Mouse (Mus musculus): ENCODE results near the gene Bmt2.
A peak's percentile ranks its signal among the peaks of the same experiment; 100 is the strongest.

The Bmt2 gene

DNA sequence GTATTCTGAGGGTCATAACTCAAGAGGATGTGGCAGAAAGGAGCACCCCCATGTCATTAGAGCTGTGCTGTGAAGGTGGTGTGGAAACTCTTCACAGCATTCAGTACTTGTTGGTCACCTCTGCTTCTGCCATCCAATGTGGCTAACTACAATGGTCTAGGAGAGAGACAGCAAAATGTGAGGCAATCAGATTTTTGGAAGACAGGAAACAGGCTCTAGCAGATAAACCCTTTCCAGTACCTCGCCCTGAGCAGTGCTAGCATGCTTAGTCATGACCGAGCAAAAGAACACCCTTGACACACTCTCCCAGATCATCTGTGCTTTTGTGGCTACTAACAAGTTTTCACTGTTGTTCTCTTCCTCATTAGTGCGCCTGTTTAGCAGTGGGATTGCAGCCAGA, 60.7 kb downstream of the Bmt2 start:
- DNase-seq (ENCODE audit: low spot score in 2 of 2) = no peak

DNA sequence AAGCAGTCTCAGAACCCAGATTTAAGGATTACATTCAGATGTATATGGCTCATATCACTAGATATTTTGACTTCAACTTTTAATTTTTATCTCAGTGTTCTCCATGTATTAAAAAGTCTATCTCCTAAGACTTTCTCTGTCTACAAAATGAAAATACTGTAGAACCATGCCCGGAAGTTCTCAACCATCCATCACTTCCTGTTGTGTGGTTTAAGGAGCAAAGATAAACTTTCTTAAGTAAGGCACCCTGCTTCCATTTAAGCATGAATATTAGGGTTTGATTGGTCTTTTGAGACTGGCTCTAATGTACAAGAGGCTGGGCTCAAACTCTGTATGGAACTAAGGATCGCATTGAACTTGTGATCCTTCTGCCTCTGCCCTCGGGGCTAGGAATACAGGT, 63.2 kb downstream of the Bmt2 start:
- DNase-seq (ENCODE audit: low spot score in 2 of 2) = no peak

DNA sequence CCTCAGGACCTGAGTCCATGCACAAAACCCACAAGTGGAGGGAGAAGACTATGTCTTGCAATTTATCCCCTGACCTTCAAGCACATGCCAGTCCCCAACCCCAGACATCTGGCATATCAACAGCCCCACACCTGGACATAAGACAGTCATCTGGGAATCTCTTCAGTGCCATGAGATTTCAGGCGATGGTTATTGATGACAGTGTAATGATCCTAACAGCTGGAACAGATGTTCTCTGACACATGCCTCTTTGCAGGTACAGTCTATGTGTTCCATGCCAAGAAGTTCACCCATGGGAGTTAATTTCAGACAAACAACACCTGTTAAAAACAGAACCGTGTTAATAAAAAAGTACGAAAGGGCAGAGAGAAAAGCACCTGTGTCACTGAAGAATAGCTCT, 64.1 kb downstream of the Bmt2 start:
- no peak for DNase-seq (ENCODE audit: low spot score in 2 of 2)

- no peak for DNase-seq (ENCODE audit: low spot score in 2 of 2)
Measured at GRCm38 (mm10) chr6:13610869-13611268, 66.9 kb downstream of the Bmt2 start.

DNA sequence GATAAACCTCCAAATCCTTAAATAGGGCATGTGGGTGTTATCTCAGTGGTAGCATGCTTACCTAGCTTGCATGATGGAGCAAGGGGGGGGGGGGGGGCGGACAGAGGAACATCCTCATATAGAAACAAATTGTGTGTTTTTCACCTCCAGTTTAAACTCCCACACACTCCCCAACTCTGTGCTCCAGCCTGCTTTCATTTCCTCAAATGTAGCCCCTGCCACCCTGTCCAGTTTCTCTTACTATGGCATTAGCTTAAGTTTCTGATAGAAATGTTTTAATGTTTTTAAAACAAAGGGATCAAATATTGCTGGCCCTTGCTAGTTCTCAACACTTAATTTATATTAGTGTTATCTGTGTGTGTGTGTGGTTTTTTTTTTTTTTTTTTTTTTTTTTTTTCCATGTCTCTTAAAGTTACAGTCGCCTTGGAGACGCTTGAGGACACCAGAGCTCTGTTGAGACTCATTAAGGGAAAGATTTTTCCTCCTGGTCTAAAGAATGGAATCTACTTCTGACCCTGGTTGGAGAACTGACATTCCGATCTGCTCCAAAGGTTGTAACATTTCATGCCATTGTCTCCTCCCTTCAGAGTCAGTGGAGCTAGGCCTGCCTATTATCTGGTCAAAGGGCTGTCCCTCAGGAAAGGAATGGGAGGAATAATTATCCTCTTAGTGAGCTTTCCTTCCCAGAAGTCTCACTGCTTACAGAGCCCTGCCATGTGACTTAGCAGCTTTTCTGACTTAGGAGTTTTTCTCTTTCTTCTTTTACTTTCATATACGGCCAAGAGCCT, 68.2 kb downstream of the Bmt2 start:
- no peak for DNase-seq (ENCODE audit: low spot score in 2 of 2)

DNA sequence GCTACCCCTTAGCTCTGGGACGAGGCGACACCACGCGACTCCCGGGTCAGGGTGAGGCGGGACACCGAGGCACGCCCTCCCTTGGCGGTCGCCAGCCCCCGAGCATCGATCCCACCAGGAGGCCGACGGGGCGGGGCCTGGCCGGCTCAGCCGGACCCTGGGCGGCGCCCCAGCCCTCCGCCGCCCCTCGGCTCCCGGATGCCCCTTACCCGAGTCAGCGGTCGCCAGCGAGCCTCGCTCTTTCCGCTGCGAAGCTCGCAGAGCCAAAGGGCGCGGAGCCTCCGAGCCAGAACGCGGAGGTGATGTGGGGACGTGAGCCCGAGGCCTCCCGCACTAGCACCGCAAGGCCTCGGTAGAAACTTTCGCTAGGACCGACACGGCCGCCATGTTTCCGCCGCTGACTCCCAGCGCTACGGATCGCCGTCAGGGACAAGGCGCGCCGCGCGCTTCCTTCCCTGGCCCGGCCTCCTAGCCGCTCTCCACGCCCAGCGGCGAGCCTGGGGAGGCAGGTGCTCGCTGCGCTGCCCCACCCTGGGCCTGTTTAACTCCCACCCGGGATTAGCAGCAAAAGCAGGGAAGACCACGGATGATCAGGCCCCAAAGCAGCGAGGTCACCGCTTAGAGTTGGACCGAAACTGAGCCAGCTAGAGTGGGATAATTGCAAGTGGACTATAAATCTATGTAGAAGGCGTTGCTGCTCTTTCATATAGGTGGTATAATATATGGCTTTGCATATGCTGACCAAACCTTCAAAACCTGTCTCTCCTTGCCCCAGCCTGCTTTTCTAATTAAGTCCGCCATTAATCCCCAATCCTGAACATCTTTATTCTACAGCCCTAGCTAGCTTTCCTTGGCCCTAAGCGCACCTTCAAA, 69.9 kb downstream of the Bmt2 start, which contains the start of gene Tmem168:
Gene Tmem168 (minus strand): TSS at position 480 of the 873 bp plus-strand sequence.
- peak; percentile 89 to 91 for DNase-seq (ENCODE audit: low spot score in 2 of 2)

DNA sequence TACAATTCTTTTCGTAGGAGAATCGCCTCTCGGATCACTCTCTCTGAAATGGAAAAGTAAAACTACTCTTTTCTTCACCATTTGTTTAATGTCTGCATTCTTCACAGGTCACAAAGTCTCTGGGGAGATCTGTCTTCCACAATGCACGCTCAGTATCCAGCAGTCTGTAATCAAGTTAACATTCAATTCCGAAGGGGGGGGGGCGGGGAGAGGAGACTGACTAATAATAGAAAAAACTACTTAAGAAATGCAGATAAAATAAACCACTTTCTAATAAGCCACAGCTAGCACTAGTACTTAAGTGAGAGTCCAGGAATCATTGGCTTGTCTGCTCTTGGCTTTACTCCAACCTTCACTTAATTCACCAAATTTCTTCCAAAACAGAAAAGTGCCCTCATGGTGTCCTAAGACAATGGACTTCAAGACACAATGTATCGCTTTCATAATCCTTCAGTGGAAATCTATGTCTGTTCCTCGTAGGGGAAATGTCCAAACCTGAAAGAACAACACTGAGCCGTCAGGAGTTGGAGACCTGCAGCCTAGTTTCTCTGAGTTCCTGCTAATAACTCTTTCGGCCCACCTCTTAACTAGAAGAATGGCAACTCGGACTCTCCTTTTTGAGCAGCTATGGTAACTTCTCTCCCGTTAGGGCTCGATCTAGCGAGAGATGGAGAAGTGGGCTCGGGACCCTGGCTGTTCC, 70.7 kb downstream of the Bmt2 start:
- no peak for DNase-seq (ENCODE audit: low spot score in 2 of 2)

- no peak for DNase-seq (ENCODE audit: low spot score in 2 of 2)
Measured at GRCm38 (mm10) chr6:13606394-13606793, 71.4 kb downstream of the Bmt2 start.

DNA sequence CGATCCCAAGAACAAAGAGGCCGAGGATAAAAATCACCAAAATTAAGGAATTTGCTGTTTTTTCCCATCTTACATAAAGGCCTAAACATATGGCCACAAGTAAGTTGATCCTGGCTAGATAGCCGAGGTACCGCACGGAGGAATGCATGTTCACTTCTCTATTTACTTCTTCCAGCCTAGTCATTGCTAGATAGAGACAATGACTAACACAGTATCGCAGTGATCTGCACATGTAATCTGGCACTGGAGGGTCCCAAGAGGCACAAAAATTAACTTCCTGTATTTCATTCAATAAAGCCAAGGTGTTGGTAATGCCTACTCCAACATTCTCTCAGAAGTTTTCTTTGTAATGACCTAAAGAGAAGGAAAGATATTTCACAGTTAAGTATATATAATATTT, 74.6 kb downstream of the Bmt2 start:
- no peak for DNase-seq (ENCODE audit: low spot score in 2 of 2)

DNA sequence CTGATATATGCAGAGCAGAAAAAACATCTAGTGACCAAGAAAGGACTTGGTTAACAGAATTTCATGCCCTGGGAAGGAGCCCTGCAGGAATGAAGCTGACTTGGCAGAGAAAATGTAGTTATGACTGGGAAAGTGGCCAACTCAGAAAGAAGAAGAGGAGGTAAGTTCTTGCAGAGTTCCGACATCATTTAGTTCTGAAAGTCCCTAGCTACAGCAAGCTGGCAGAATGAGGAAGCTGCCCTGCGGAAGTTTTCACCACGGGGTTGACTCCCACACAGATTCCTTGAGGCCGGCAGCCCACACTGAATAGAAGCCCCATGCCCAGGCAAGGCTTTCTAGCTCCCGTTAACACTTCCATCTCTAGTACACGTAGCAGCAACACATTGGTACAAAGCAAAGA, 76.2 kb downstream of the Bmt2 start:
- peak; percentile 18 to 61 for DNase-seq (ENCODE audit: low spot score in 2 of 2)

GRCm38 (mm10) chr6:13598239-13598923, 79.4 kb downstream of the Bmt2 start:
- DNase-seq (ENCODE audit: low spot score in 2 of 2) = peak; percentile 8 to 32

DNA sequence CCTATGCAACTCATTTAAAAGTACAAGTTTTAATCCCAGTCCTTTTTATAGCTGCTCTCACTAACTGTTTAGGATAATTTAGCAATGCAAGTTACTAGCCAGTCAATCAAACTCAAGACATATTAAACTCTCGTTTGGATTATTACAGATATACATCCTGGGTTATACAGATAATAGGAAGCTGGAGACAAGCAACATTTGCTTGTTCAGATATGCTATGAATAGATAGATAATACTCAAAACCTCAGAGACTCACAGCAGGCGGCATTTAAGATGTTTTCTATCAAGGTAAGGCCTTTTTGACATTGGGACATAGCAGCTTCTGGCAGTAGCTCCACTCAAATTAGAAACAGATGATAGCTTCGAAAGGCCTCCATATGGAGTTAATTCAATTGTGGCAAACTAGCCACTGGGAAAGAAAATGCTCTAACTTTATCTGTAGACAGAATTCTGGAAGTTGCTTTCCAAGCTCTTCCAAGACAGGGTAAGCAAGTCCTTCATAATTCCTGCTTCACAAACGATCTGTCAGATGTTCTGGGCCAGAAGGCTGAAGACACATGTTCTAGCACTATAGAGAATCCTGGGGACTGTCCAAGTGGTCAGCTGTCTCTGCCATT, 84.9 kb downstream of the Bmt2 start:
- DNase-seq (ENCODE audit: low spot score in 2 of 2) = no peak

DNA sequence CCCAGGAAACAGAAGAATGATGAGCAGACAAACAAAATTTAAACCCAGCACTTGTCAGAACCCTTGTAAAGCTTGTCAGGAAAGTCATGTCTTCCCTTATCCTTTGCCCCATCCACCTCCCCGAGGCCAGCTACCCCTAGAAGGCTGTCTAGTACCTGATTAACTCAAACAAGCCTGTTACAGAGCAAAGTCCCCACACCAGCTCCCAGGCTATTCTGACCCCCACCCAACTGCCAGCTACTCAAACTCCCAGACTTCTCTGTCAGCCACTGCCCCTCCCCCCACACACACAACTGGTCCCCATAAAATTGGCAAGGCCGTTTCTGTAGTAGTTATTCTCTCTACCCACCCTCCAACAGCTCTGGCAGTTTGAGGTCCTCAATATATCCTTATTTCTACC, 91.2 kb downstream of the Bmt2 start:
- DNase-seq (ENCODE audit: low spot score in 2 of 2) = no peak

GRCm38 (mm10) chr6:13586154-13586553, 91.6 kb downstream of the Bmt2 start:
- DNase-seq (ENCODE audit: low spot score in 2 of 2) = no peak

GRCm38 (mm10) chr6:13584788-13585187, 93.0 kb downstream of the Bmt2 start:
- DNase-seq (ENCODE audit: low spot score in 2 of 2) = no peak

DNA sequence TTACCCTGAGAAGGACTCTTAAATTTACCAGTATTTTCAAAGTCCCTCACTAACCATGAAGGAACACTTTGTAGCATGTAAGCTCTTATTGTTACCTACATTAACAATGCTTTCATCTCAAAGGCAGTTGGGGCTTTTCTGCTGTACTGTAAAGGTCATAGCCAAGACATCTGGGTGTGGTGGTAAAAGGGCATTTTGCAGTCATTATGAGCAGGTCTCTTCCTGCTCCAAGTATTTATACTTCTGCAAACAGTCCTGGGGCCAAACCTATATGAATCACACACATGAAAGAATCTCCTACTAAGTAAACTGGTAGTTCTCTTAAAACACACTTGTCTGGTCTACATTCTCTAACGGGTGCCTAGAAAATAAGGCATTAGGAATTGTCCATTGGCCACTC, 95.7 kb downstream of the Bmt2 start:
- no peak for DNase-seq (ENCODE audit: low spot score in 2 of 2)
